Mouse (Mus musculus): ENCODE results near the gene Rheb. TPM values are rescaled to one million over a fixed set of nuclear protein-coding genes. Genes with fewer than 3 reads are reported as not detected.
"Not testable (repeated sequence)": the region's sequence is repeated elsewhere in the genome, so short reads cannot be mapped to it uniquely, and the experiment has no call there.

Gene Rheb
- total RNA-seq, 2 experiments from 2014 or later: 121 to 123 TPM

DNA sequence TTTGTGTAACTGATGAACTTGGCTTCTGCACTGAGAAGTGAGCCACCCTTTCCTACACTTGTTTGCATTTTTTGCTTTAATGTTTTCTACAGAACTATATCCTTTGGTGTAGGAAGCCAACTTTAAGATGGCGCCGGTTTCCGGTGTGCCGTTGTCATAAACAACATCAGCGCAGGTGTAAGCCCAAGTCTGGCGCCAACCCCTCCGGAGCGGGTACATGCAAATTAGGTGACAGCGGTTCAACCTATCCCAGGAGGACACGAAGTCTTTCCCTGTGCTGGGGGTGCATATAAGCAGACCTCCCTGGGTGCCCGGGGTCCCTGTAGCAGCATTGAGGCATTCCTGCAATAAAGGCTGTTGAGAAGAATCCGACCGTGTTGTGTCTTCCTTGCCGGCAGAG is 5.8 kb upstream of the Rheb start:
- intact Hi-C loops (cut with DNase I); DNase-seq (ENCODE audit: extremely low spot score in 1 of 2, low spot score in 2 of 2): not testable (repeated sequence)

DNA sequence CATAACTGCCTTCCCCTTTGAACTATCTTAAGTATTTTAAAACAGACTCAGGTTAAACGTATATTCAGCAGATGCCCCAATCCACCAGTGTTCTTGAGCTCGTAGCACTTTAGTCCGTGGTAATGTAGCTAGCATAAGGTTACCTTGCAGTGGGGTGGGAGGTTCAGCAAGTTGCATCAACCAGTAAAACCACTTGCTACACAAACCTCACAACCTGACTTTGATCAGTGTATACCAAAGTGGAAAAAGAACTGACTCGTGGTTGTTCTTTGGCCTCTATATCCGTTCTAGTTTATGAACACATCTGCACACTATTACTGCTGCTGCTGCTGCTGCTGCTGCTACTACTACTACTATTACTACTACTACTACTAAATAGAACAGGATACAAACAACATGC is 1.4 kb upstream of the Rheb start:
- no peak for DNase-seq (ENCODE audit: extremely low spot score in 1 of 2, low spot score in 2 of 2)
- intact Hi-C loops (cut with DNase I): loop anchor here (5.0 kb wide), 1 partner anchor 63 kb away; no protein-coding TSS in a partner anchor

DNA sequence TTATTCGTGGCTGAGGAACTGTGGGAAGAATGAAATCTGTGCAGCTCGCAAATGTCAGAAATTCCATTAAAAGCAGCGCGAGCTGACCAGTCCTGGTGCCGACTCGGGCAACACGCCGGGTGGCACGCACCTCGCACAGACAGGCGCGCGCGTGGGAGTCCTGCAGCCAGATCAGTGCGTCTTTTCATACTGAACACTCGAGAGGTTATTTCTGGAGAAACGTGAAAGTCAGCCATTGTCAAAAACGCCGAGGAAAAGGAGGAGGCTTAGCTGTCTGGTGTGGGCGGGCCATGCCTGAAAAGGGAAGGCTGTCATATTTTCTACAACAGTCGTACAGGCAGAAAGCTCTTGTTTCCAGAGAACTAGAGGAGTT is 665 bp upstream of the Rheb start:
- peak in 1 of 2 experiments; percentile 82 for DNase-seq (ENCODE audit: extremely low spot score in 1 of 2, low spot score in 2 of 2)
- intact Hi-C loops (cut with DNase I): loop anchor here (5.0 kb wide), 1 partner anchor 64 kb away; no protein-coding TSS in a partner anchor

DNA sequence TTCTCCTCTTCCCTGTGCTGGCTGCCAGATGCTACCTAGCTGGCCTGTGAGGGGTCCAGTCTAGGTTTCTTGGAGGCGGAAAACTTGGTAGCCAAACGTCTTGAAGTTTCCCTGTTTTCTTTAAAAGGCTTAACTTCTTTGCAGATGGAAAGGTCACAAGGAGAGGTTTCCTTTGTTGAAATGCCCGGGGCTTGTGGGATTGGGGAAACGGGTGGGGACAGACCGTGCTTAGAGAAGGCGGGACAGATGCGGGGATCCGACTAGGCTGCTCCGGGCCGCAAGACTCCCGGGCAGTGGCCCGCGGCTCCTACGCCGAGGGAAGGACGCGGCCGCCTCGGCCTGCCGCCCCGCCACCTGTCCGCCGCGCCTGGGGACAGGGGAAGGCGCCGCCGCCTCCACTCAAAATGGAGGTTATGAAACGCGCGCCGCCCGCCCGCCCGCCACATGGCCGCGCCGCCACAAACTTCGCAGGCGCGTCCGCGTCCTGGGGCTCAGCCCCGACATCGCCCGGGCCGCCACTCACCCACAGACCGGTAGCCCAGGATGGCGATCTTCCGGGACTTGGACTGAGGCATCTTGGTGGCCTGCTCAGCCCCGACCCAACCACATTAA is 656 bp downstream of the Rheb start:
- DNase-seq (ENCODE audit: extremely low spot score in 1 of 2, low spot score in 2 of 2): peak in 1 of 2 experiments; percentile 76
- intact Hi-C loops (cut with DNase I): loop anchor here (5.0 kb wide), 1 partner anchor 66 kb away; no protein-coding TSS in a partner anchor

DNA sequence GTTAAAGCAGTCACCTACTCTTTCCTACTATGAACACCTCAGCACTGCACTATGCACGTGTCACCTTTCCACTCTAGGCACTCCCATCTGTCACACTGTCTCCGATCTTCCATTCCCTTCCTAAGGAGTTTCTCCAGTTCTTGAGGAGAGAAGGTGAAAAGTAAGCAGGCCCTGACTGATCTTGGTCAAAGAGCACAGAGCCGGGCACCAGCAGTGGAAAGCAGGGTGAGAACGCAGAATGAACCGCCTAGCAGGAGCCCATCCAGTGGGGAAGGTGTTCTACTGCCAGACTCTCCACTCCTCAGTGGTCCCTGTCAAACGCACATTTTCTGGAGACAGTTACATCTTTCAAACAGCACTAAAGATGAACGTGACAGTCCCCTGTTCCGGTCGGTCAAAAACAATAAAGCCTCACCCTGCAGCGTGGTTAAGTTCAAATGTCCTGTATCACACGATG is 1.4 kb downstream of the Rheb start:
- DNase-seq (ENCODE audit: extremely low spot score in 1 of 2, low spot score in 2 of 2): no peak
- intact Hi-C loops (cut with DNase I): loop anchor here (5.0 kb wide), 1 partner anchor 66 kb away; no protein-coding TSS in a partner anchor

DNA sequence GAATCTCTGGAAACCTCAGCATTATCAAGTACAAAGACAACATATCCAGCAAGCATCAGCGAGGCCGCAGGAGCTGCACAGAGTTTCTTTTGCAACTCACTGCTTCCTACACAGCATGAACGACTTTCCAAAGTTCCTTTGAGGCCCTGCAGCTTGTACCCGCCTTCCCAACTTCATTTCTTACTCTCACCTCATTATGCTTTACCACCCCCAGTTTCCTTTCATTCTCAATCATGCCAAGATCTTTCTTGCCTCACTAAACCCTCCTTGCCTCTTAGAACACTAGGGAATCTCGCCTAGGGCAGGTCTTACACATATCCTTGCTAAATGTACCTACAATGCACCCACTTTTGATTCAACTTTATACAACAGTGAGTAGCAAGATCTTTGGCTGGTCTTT is 7.9 kb downstream of the Rheb start:
- no peak for DNase-seq (ENCODE audit: extremely low spot score in 1 of 2, low spot score in 2 of 2)
- intact Hi-C loops (cut with DNase I): no loop called here

DNA sequence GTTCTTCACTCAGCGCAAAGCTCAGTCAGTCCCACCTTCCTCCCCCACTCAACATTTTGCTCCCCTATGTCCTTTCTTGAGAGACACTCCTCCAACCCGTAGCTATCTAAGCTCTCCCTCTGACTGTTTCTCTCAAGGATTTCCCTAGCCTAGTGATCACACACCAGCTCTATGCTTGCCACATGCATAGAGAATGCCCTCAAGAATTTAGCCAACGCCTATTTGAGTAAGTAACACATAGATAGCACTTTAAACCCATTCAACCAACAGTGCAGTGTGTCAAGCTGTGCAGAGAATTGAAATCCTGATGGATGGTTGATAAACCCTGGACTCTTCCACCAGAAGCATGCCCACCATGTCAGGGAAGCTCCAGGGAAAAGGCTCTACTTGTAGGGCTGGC is 10.5 kb downstream of the Rheb start:
- intact Hi-C loops (cut with DNase I): no loop called here
- DNase-seq (ENCODE audit: extremely low spot score in 1 of 2, low spot score in 2 of 2): no peak

DNA sequence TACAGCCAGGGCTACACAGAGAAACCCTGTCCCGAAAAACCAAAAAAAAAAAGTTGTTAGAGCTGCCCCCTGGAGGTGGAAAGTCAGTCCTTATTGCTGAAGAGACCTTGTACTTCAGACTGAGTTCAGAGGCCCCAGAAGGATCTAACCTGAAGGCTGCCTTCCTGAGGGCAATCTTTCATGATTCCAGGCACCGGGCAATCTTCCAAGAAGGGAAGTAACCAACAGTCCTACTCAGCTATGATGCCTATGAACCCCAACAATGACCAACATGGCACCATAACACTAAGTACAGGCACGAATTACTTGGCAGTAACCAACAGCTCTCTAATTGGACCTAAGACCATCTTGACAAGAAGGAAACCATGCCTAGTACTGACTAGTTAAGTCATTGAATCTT is 14.0 kb downstream of the Rheb start:
- intact Hi-C loops (cut with DNase I): no loop called here
- no peak for DNase-seq (ENCODE audit: extremely low spot score in 1 of 2, low spot score in 2 of 2)

DNA sequence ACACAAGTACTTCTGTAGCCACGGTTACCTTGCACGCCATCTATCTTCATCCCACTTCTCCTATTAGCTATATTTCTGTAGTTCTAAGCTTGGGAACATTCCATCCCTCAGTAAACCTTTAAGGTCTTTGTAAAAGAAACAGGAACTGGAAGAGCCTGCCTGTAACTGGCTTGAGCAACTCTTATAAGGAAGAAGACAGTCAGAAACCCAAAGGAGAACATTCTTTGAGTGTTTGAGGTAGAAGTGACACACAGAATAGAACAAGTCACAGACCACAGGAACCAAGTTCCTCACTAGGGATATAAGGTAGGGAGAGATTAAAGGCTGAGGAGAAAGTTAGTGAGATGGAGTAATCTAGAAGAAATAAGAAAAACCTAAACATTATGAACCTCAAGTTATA is 15.3 kb downstream of the Rheb start:
- DNase-seq (ENCODE audit: extremely low spot score in 1 of 2, low spot score in 2 of 2): no peak
- intact Hi-C loops (cut with DNase I): no loop called here

DNA sequence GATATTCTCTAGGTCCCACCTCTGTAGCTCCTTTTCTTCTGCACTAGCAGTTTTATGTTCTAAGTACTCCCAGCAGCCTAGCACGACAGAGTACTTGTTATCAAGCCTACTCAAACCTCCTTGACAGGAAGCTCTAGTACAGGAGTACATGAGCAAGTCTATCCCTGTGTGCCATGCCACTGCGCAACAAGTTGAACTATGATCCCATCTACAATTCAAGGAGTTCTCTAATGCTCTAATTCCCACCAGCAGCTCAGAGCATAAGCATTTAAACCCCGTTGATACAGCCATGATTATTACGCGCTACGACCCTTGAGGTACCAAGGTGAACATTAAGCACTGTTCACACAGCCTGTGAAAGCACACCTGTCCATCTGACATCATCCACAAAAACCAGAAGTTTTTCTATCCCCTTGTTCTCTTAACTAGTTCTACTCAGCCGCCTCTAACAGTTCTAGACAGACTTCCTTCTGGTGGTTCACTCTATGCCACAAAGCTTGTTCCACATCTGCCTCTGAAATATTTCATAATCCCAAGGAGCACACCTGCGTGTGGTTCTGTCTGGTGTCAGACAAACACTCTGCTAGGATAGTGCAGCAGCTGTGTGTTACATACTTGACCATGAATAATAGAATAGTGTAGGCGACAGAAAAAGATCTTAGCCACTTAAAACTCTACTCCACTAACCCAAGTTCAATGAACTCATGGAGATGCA is 16.2 kb downstream of the Rheb start:
- intact Hi-C loops (cut with DNase I): no loop called here
- no peak for DNase-seq (ENCODE audit: extremely low spot score in 1 of 2, low spot score in 2 of 2)

DNA sequence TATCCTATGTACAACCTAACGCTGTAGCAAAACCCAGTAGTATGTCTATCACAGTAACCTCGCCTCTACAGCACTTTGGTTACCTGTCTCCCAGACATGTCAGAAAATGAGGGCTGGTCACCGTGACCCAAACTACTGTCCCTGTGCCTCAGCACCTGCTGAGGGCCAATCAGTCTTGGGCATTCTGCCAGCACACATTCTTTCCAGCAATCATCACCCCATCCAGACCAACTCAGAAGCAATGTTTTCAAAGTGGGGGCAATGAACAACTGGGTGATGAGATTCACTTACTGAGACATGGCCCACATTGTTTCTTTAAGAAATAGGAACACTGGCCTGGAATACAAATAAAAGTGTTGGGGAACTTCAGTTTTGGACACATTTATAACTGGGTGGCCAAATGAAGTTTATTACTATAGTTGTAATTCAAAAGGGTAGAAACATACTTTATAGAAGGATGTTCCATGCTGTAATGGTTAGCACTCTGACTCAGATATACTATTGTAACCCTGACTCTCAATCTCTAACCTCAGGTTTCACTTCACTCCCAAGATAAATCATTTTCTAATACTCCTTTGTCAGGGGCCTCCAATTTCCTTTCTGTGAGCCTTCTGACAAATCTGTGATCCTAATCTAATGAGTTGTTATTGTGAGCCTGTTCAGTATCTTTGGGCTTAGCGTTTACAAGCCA is 16.9 kb downstream of the Rheb start:
- intact Hi-C loops (cut with DNase I): no loop called here
- no peak for DNase-seq (ENCODE audit: extremely low spot score in 1 of 2, low spot score in 2 of 2)

DNA sequence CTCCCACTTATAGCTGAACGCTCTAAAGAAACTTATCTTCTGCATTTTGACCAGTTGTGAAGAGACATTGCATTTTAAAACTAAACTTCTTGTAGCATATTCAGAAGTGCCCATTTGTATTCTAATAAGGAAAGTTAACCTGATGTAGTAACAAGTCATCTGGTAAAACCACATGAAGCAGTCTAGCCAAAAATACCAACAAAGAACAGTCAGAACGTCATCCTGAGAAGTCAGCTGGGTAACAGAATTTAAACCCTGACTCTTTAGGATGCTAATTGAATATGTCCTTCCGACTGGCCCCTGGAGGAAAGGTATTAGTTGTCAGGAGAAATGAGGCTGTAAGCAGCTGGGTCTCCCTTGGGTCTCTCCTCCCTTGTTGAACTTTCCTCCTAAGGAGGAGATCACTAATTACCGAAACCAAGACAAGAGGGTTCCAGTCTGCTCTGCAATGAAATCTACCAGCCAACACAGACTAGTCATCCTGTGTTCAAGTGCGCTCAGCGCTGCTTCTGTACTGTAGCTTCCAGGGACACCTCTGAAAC is 18.5 kb downstream of the Rheb start:
- intact Hi-C loops (cut with DNase I): no loop called here

DNA sequence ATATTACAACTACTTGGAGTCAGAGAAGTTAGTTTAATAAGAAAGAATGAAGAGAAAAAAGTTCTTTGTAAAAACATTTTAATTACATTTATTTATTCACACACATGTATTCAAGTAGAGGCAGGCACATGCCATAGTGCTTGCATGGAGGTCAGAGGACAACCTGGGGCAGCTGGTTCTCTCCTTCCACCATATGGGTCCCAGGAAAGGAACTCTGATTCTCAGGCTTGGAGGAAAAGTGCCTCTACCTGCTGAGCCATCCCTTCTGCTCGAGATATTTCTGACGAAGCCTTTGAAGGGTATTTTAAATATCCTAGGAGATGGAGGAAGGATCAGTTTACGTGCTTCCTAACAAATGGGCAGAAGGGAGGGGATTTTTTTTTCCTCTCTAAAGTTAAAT is 19.6 kb downstream of the Rheb start:
- DNase-seq (ENCODE audit: extremely low spot score in 1 of 2, low spot score in 2 of 2): no peak

More for the DNA sequence above, 18.5 kb downstream of the Rheb start:
- DNase-seq (ENCODE audit: extremely low spot score in 1 of 2, low spot score in 2 of 2): no peak

DNA sequence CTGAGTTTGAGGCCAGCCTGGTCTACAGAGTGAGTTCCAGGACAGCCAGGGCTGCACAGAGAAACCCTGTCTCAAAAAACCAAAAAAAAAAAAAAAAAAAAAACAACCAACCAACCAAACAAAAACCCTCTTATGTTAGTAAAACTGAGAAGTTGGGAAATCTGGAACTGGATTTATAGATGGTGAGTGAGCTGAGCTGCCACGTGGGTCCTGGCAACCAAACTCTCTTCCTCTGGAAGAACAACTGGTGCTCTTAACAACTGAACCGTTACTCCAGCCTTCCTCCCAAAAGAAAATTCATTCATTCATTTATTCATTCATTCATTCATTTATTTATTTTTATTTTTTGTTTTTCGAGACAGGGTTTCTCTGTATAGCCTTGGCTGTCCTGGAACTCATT is 20.2 kb downstream of the Rheb start:
- DNase-seq (ENCODE audit: extremely low spot score in 1 of 2, low spot score in 2 of 2): not testable (repeated sequence)

More for the DNA sequence above, 19.6 kb downstream of the Rheb start:
- intact Hi-C loops (cut with DNase I): no loop called here

DNA sequence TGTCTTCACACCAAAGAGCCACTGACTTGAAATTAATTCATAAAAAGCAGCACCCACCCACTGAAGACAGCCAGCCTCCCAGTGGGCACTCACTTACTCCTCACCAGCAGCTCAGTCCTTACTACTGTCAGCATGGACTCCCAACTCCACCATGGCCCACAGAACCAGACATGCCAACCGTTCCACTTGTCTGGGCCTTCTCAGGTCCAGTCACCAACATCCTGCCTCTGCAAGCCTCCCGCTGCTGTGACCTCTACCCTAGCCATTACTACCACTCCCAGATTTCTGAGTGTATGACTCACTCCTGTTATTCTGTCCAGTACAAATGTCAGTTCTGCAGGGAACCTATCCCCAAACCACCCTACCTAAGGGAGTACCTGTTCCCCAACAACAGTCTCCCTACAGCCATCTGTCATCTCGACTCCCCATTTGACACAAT is 21.0 kb downstream of the Rheb start:
- intact Hi-C loops (cut with DNase I): no loop called here

More for the DNA sequence above, 20.2 kb downstream of the Rheb start:
- intact Hi-C loops (cut with DNase I): not testable (repeated sequence)

DNA sequence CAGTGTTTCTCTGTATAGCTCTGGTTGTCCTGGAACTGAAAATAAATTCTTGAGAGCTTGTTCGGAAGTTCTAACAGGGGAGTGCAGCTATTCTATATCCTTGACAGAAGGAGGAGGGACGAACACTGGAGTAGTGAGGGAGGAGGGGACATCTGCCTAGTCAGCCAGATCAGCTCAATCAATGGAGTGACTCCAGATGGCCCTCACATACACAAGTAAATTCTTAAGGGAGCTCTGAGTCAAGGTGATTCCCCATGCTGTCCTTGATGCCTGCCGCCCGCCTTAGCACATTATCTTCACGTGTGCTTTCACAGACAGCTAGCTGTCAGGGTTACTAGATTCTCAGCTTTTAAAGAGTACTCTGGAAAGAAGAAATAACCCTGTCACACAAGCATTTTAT is 21.8 kb downstream of the Rheb start:
- DNase-seq (ENCODE audit: extremely low spot score in 1 of 2, low spot score in 2 of 2): no peak
- intact Hi-C loops (cut with DNase I): no loop called here

More for the DNA sequence above, 21.0 kb downstream of the Rheb start:
- no peak for DNase-seq (ENCODE audit: extremely low spot score in 1 of 2, low spot score in 2 of 2)

DNA sequence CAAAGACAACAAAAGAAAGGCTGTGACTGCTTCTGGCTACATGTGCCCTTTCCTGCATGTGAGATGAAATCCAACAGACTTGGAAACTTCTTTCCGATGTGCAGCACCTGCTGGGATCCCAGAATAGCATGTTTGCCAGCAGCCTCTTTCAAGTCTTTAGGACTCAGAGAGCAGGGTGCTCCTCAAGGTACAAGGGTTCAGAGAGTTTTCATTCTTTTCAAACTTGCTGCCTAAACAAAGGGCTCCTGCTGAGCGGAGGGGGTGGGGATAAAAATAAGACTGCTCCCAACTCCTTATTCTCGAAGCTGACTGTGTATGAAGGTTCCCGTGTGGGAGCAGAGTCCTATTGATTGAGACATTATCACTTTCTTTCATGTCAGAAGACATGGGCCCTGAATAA is 25.2 kb downstream of the Rheb start:
- DNase-seq (ENCODE audit: extremely low spot score in 1 of 2, low spot score in 2 of 2): peak in 1 of 2 experiments; percentile 63
- intact Hi-C loops (cut with DNase I): no loop called here

DNA sequence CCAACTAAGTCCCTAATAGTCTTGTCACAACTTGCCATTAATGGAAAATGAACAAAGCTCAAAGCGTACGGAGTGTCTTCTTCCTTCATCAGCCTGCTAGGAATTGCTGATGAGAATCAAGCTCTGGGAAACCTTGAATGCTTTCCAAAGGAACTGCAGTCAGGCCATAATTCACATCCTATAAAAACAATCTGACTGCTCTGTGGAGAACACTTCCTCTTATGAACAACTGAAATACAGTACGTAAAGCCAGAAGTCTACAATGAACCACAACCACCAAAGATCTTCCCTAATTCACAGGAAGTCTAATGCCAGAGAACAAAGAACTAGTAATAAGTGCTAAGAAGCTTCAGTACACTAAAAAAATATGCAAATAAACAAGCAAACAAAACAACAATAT is 28.5 kb downstream of the Rheb start:
- intact Hi-C loops (cut with DNase I): no loop called here

DNA sequence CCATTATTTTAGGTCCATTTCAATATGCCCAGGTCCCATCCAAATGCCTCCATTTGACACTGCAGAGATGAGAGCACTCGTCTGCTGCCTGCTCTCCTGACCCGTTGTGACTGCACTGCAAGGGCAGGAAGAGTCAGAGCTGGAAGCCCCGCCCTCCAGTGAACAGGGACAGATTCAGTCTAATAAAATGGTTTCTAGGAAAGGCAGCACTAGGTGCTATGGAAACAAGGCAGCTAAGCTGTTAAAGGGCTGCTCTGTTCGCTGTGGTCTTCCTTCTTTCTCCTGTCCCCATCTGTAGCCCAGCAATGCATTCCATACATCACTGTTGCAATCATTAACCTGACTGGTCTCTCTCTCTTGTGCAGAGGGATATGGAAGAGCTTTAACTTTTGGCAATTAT is 29.4 kb downstream of the Rheb start:
- intact Hi-C loops (cut with DNase I): no loop called here
- DNase-seq (ENCODE audit: extremely low spot score in 1 of 2, low spot score in 2 of 2): no peak

More for the DNA sequence above, 28.5 kb downstream of the Rheb start:
- no peak for DNase-seq (ENCODE audit: extremely low spot score in 1 of 2, low spot score in 2 of 2)
